Comparison of ENCODE assay signal across 8 mouse cellular contexts in the genomic region with DNA sequence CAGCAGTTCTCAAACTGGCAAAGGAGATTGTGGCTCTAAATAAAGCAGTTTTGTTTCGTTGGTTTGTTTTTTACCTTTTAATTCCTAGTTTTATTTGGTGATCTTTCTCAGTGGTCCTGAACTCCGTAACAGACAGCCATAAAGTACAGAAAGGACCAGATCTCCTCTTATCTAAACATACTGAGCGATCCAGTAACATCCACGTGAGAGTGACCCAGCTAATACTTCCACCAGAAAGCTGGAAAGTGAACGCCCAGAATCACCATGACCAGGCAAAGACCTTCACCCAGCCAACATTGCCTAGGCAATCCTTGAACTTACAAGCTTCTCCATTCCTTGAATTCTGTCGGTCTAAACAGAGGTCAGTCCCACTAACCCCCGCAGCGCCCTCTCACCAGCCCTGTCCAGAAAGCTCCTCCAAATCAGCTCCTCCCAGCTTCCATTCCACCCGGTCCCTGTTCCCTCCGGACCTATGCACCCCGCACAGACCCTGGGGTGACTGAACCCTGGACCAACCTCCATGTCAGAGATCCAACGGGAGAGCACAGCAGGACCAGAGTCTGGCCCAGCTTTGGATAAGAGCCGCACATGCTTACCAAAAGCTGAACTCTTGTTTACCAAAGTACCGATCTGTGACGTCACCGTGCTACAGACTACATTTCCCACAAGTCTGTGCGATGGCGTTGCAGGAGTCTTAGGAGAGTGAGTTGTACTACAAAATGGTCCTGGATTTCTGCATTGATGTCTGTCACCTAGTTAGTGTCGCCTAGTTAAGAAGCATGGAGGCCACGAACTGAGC. TPM values are rescaled to one million over a fixed set of nuclear protein-coding genes. Genes with fewer than 3 reads are reported as not detected.
A peak's percentile ranks its signal among the peaks of the same experiment; 100 is the strongest.
DNase-seq lines count a peak whose midpoint lies in the region; ATAC-seq and TF ChIP-seq lines count a peak whose summit lies in the region.

A gene (minus strand): TSS at position 634 of the 799 bp plus-strand sequence.

- no peaks in the 10 kb centered on the region for H3K27me3 ChIP-seq in hindbrain, embryonic 10.5 days (ENCODE audit: insufficient read depth, poor library complexity, severe bottlenecking)
- no peaks in the 10 kb centered on the region for H3K27me3 ChIP-seq in lung, postnatal 0 days (replicated peaks; ENCODE audit: insufficient read depth, low read length)

- H3K4me2 ChIP-seq in lung, postnatal 0 days (replicated peaks; ENCODE audit: low read depth, low read length): peak within 1 kb of the TSS; percentile 54

- peaks cover 15% of the 10 kb centered on the region; the same call in 1 of the 2 replicates for H3K36me3 ChIP-seq in hindbrain, embryonic 10.5 days
- no peaks in the 10 kb centered on the region for H3K36me3 ChIP-seq in lung, postnatal 0 days (ENCODE audit: insufficient read depth, low read length)

- 0 out of 2 replicates have a peak, but pooled peaks have one; percentile 2 for TF ChIP-seq CTCF in lung, postnatal 0 days (IDR thresholded peaks at IDR 0.05)

- H3K27ac ChIP-seq in hindbrain, embryonic 10.5 days: peak within 1 kb of the TSS; percentile 81
- peak within 1 kb of the TSS; percentile 69 for H3K27ac ChIP-seq in lung, postnatal 0 days (ENCODE audit: low read length)

- peak; percentile 88 for DNase-seq in MN1 (ENCODE audit: low spot score)
- peak; percentile 95 for DNase-seq in cerebellum, adult 9-10 months
- DNase-seq in hindbrain, embryonic 10.5 days (ENCODE audit: low spot score): peak; percentile 81
- DNase-seq in layer of hippocampus, adult 9-11 months: peak; percentile 92
- peak; percentile 96 for DNase-seq in lung, postnatal 0 days (ENCODE audit: low spot score)
- DNase-seq in ovary, postnatal 14 days (ENCODE audit: low spot score): peak; percentile 80
- DNase-seq in thymus, postnatal 14 days: peak; percentile 90

- H3K4me1 ChIP-seq in hindbrain, embryonic 10.5 days (replicated peaks): peaks cover 7% of the 10 kb centered on the region; the same call in 1 of the 2 replicates
- H3K4me1 ChIP-seq in lung, postnatal 0 days (ENCODE audit: insufficient read depth, low read depth, low read length): peaks cover 4% of the 10 kb centered on the region; the same call in 1 of the 2 replicates

- peak; percentile 41; the same call in 1 of the 2 replicates for TF ChIP-seq EP300 in lung, postnatal 0 days (IDR thresholded peaks at IDR 0.05)

- 7% methylated on average over 20 of the region's 20 CpGs for WGBS in hindbrain, embryonic 10.5 days
- 3% methylated on average over 20 of the region's 20 CpGs for WGBS in lung, postnatal 0 days

- peak within 1 kb of the TSS; percentile 63 for H3K4me3 ChIP-seq in hindbrain, embryonic 10.5 days
- peak within 1 kb of the TSS; percentile 63 for H3K4me3 ChIP-seq in lung, postnatal 0 days (ENCODE audit: low read depth, low read length)

- peaks cover under 1% of the 10 kb centered on the region; the same call in 1 of the 2 replicates for H3K9me3 ChIP-seq in hindbrain, embryonic 10.5 days
- no peaks in the 10 kb centered on the region for H3K9me3 ChIP-seq in lung, postnatal 0 days (ENCODE audit: low read length)

- H3K9ac ChIP-seq in lung, postnatal 0 days (replicated peaks; ENCODE audit: low read depth): peak within 1 kb of the TSS; percentile 65

- peak; percentile 98 for ATAC-seq in frontal cortex, adult (ENCODE audit: low TSS enrichment)
- peak; percentile 97 for ATAC-seq in lung, postnatal 0 days

RNA-seq across cellular contexts. Expression of the gene that starts here (rescaled TPM):
- polyA plus RNA-seq in hindbrain, embryonic 10.5 days (2016; fragmentation: Nextera tagmentation; extraction: Ambion mirVana): 1.4 and 1.5 TPM in 2 replicates
- polyA plus RNA-seq in lung, postnatal 0 days (2015; fragmentation: Nextera tagmentation; extraction: Ambion mirVana): 3.4 and 4.4 TPM in 2 replicates

Comparison
In these comparisons a context has a peak if more than half of its experiments do, and no peak if none do; other contexts are left out.
1. Peak in every context shown above with its lines: DNase-seq, ATAC-seq, H3K4me3 ChIP-seq and H3K27ac ChIP-seq.